Mouse (Mus musculus) brain, embryonic 14.5 days (tissue): Measurements from ENCODE around the gene Pnpla8. TPM values are rescaled to one million over a fixed set of nuclear protein-coding genes. Genes with fewer than 3 reads are reported as not detected.

Experiments
- DNase-seq: peaks from one replicate; pipeline ENCODE4 v3.0.0-alpha.2; 2011; ENCODE audit warnings: low read depth
- CTCF ChIP-seq: fragments of 200-500 bp; IDR thresholded peaks from 2 replicates; pipeline ENCODE4 v1.5.1; 2012; ENCODE audit warnings: inconsistent platforms, mild to moderate bottlenecking, moderate library complexity, borderline replicate concordance; ENCODE audit not compliant: insufficient read depth, insufficient read length; ENCODE audit errors: extremely low read depth
- POLR2A ChIP-seq: fragments of 200-500 bp; IDR thresholded peaks from 2 replicates; pipeline ENCODE4 v1.6.1; 2012; ENCODE audit warnings: mild to moderate bottlenecking, inconsistent platforms, borderline replicate concordance; ENCODE audit not compliant: poor library complexity, insufficient read depth, insufficient read length, severe bottlenecking; ENCODE audit errors: extremely low read depth
- polyA plus RNA-seq: library from polyadenylated mRNA; depleted of rRNA; stranded (reverse); fragments of >200 nt; gene quantifications from 2 replicates; pipeline ENCODE4 v1.2.3, GENCODE M21; 2012

Gene Pnpla8
- polyA plus RNA-seq, 1 experiment = 60.5 TPM

DNA sequence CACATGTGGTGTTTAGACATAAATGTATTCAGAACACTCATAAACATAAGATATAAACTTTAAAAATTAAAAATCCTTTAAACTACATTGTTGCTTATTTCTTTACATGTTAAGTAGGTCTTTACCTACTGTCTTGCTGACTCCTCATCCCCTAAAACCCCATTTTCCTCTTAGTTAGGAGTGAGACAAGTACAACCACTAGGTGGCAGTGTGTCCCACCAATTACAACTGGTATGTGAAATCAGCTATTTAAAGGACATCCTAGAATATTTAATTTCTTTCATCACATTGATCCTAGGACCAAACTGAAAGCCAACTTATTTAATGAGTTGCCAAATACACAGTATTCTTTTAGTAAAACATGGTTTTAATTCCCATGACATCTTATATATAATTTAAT lies 71.1 kb downstream of the Pnpla8 start:
- TF ChIP-seq CTCF = peak; percentile 46; the same call in 1 of the 2 replicates
- TF ChIP-seq POLR2A = no peak
- DNase-seq = peak; percentile 90

DNA sequence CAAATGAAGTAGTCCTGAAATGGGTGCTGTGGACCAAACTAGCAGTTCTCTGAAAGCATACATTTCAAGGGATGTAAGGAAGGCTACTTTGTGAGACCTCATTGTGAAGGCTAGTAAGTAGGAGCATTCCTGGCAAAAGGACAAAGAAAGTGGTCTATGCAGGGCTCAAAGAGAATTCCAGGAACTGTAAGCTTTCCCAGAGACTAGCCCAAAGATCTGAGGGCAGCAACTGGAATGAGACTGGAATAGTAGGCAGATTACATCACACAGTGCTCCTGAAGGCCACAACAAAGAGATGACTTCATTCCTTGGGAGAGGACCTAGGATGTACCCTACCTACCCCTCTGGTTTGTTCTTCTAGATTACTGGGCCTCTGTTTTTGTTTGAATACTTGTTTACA lies 79.6 kb downstream of the Pnpla8 start:
- peak; percentile 72 for DNase-seq
- no peak for TF ChIP-seq CTCF
- TF ChIP-seq POLR2A = no peak

DNA sequence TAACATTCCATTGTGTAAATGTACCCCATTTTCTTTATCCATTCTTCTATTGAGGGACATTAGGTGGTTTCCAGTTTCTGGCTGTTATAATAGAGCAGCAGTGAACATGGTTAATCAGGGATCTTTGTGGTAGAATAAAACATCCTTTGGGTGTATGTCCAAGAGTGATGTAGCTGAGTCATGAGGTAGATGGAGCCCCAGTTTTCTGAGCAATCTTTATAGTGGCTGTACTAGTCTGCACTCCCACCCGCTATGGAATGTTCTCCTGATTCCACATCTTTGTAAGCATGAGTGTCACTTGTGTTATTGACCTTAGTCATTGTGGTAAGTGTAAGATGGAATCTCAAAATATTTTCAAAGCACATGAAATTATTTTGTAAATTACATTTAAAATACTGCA lies 82.8 kb downstream of the Pnpla8 start:
- TF ChIP-seq POLR2A (no peak), CTCF (no peak)
- DNase-seq = no peak

DNA sequence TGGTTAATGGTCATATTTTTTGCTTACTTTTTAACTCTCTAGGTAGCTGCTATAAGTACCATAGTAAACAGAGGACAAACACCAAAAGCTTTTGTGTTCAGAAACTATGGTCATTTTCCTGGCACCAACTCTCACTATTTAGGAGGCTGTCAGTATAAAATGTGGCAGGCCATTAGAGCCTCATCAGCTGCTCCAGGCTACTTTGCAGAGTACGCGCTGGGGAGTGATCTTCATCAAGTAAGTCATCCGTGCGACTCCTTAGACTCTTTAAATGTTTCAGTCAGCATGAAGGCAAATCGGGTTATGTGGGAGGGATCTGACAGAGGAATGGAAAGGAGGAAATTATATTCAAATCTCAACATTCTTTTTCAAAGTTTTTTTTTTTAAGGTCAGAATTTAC lies 83.7 kb downstream of the Pnpla8 start:
- DNase-seq = peak; percentile 6
- TF ChIP-seq CTCF = no peak
- no peak for TF ChIP-seq POLR2A

DNA sequence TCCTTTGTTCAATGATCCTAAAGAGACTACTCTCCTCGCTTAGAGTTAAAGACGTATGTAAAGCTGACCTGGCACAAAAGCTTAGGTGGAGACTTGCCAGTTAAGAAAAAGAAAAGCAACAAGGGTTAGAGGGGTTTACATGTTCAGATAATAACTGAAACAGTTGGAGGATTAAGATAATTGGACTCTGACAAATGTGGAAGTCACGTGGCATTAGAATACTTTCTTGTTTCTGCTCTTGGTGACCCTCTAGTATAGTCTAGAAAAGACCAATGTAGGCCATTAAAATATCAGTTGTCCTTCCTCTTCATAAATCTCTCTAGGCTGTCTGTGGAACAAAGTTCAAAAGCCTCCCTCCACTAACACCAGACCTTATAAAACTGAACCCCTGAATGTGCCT lies 87.1 kb downstream of the Pnpla8 start:
- no peak for TF ChIP-seq POLR2A
- DNase-seq = no peak

DNA sequence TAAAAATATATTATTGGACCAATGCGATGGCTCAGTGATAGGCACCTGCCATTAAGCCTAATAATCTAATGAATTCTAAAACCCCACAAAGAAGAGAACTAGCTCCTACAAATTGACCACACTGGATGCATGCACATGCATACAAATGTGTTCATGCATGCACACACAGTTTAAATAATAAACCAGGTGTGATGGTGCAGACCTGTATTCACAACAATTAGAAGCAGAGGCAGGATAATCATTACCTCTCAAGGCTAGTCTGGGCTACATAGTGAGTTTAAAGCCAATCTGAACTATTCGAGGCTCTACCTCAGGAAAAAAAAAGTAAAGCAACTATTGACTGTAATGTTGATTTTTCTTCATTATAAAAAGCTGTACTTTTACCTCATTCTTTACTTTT lies 94.0 kb downstream of the Pnpla8 start:
- no peak for DNase-seq
- TF ChIP-seq CTCF = no peak
- TF ChIP-seq POLR2A = no peak

DNA sequence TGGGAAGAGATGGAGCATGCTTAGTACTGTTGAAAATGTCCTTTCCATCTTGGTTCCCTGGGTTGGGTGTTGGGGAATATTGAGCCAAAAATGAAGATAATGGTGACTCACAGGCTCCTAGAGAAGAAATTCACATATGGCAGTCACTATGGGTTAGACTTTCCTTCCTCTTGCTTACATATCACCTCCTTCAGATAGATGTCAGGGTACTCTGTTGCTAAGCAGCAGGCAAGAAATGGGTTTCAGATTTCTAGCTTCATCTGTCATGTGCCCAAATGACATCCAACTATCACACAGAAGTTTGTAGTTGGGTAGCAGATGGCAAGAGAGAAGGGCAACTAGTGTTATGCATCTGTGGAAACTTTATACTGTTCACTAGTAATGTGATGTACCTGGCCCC lies 103.9 kb downstream of the Pnpla8 start:
- no peak for DNase-seq

DNA sequence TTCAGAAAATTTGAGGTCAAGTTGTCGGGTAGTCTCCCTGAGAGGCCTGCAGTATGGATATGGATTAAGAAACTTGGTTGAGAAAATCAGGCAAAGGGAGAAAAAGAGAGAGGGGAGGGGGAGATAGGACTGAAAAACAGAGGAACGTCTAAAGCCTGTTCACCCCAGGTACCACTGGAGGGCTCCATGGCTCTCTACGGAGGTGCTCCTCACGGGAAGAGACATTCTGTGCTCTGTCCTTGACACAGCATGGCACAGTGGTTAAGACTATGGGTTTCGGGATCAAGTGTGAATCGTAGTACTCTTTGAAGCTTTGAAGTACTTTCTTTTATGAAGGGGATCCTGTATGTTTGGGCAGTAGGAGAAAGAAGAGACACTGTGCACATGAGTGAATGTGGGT lies 106.3 kb downstream of the Pnpla8 start:
- DNase-seq = peak; percentile 75
- TF ChIP-seq POLR2A (no peak), CTCF (peak; percentile 67)

More for the DNA sequence above, 103.9 kb downstream of the Pnpla8 start:
- TF ChIP-seq CTCF = no peak
- TF ChIP-seq POLR2A = no peak

DNA sequence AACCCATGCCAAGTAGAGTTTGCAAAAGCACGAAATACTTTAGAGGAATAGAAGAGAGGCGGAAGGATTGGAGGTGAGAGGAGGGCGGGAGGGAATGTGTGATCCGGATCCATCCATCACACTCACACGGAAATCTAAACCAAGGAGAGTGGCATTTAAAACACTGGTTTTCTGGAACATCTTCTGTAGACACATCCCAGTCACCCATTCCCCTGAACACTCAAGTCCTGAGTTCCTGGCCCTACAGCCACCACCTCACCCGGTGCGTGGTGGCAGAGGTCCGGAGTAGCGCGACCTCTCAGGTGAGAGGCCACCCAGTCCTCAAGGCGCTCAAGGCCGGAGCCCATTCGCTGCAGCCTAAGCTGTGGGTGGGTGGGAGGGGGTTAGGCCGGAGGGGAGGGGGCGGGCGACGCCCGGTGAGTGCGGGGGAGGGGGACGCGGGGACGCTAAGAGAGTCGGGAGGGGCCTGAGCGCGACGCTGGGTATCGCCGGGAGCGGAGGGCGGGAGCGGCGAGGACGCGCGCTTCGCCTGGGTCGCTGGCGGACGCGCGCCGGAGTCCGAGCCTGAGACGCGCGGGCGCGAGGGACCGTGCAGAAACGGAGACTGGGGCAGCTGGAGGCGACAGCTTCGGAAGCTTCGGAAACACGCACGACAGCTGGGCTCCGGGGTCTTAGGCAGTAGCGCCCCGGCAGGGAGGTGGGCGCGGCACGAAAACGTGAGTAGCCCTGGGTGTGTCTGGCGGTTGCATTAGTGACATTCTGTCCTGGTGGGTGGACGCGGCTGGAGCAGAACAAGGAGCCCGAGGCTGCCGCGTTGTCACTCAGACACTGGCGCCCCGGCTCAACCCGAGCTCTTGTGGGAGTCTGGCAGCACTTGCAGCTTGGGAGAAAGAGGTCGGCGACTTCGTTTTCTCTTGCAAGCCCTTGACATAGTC lies 107.5 kb downstream of the Pnpla8 start, which contains the start of gene Nrcam:
Gene Nrcam (plus strand): TSS at position 505 of the 935 bp plus-strand sequence.
- TF ChIP-seq CTCF = no peak
- peak; percentile 52; the same call in 1 of the 2 replicates for TF ChIP-seq POLR2A
- DNase-seq = peak; percentile 92

DNA sequence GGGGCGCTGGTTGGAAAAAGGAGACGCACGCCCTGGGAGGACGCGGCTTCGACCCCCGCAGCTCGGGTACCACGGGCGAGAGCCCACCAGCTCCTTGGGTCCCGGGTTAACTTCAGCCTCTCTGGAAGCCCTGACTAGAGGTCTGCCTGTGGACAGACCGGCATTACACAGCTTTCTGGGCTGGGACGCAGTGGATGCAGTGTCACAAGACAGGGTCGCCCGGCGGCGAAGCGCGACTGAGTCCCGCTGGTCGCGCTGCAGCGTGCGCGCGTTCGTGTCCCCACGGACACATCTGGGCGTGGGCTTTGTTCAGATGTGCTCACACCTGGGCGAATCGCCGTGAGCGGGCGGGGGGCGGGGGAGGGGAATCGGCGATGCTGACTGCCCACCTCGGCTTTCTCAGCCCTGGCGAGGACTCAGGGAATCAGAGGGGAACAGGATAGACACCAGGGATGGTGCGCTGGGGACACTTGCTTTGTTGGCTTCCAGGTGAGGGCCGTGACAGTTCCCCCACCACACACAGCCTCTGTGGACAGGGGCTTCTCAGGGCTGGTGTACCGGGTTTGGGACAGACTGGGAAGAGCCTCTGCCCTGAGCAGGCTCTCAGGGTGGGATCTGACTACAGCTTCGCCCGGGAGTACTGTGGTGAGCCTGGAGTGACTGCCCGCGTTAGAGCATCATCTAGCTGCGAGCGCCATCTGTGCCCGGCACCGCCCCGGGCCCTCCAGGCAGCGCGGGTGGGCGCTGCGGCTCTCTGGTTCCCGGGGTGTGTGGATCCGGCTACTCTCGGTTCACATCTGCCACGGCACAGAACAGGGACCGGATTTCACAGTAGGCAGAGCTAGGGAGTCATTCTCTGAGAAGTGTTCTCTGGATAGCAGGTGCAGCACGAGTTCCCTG lies 108.4 kb downstream of the Pnpla8 start:
- TF ChIP-seq CTCF (no peak), POLR2A (0 out of 2 replicates have a peak, but pooled peaks have one; percentile 33)
- DNase-seq = peak; percentile 81

DNA sequence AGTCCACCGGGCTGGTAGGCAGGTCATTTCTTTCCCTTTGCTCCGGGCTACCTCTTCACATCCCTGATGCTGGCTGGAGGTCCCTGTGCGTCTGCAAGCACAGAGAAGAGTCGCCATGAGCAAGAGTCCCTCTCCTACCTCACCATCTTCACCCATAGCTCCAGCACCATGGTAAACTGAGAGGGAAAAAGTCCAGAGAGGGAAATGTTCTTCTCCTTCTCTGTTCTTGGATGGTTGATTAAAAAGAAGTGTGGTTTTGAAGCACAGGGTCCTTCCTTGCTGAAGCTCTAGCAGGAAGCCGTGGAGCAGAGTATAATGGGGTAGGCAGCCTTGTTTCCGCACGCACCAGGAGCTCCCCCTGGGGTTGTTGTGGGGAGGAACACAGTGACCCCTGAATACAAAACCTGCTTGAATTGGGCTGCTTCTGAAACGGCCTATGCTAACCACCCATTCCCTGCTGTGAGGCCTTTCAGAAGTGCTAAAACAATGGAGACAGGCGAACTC lies 109.1 kb downstream of the Pnpla8 start:
- TF ChIP-seq CTCF (peak; percentile 49; the same call in 1 of the 2 replicates), POLR2A (no peak)
- DNase-seq = peak; percentile 80

DNA sequence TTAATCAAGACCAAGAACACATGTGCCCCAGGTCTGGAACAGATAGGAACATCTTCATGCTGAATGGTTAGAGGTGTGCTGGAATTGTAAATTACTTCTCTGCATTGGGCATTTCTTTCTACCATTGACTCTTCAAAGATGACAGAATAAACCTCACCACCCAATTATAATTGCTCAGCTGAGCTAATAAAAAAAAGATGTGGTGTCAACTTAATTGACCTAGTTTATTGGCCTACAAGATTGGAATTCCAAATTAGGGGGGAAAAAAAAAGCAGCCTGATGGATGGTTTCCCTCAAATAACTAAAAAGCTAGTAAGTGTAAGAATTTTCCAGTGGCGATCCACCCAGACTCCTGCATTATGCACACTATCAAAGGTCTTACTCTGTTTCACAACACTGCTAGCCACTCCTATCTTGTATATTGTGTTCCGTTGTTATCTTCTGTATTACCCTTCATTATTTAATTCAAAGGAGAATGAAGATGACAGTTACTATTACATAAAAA lies 116.0 kb downstream of the Pnpla8 start:
- no peak for TF ChIP-seq CTCF
- TF ChIP-seq POLR2A = no peak
- peak; percentile 56 for DNase-seq
